Mouse (Mus musculus): Measurements from ENCODE around the gene Ankrd13a. TPM values are rescaled to one million over a fixed set of nuclear protein-coding genes. Genes with fewer than 3 reads are reported as not detected.

Gene Ankrd13a
- polyA plus RNA-seq, 1 experiment, result 33.0 TPM

DNA sequence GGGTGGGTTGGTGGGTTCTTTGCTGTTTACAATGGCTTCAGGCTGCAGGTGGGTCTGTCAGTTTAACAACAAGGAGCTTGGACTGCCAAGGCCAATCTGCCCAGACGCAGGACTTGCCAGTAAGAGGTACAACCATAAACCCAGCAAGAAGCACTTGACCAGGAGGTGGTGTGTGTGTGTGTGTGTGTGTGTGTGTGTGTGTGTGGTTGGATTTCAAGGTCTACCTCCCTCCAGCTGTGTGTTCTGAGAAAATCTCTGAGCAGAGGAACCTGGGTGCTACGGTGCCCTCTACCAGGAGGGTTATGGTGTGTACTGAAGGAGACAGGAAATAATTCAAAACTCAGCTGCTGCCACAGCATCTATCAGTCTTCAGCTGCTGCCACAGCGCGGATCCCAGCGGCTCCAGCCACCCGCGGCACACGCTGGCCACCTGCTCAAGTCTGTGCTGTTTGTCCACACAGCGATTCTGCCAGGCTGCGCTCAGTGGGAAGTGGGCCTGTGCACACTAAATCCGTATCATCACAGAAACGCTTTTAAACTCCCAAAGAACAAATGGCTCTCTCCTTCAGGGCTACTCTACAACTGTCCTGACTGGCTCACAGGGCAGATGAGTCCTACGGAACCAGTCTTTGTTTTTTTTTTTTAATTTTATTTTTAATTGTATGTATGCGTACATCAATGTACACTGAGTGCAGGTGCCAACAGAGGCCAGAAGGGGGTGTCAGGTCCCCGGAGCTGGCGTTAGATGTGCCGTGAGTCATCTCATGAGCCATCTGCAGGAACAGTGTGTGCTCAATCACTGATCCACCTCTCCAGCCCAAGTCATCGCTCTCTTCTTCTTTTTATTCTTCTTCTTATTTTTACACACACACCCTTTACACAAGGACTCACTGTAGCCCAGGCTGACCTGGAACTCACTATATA lies 9.4 kb upstream of the Ankrd13a start:
- peak in 1 of 2 experiments; percentile 37 for DNase-seq (ENCODE audit: extremely low spot score in 1 of 2, low spot score in 1 of 2)

DNA sequence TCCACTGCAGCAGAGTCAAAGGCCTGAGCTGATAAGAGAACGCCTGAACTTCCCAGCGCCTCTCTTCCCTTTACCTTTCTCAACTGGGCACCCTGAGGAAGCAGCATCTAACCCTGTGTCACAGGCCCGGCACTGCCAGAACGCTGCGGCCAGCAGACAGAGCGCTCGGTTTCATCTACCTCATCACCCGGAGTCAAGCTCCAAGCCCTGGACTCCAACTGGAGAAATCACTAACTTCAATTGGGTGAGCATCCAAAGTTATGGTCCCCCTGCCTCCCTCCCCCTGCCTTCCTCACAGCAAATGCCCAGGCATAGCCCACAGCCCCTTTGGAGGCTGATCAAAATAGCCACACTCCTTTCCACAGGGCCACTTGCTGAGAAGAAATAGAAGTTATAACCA lies 7.8 kb upstream of the Ankrd13a start:
- no peak for DNase-seq (ENCODE audit: extremely low spot score in 1 of 2, low spot score in 1 of 2)

DNA sequence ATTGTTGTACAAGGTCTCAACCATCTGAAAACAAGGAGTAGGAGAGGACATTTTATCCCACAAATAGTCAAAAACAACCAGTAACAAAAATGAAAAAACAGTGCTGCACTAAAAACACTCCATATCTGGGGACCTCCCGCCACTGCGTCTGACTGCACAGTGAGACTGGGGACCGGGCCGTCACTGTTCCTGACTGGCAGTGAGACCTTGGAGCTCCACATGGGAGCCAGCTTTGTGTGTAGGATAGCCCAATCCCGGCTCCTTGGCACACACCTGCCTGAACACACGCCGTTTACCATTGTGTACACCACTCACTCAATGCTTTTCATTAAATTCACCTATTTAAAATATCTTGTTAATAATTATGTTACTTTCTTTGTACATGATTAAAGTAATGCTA lies 7.3 kb upstream of the Ankrd13a start:
- DNase-seq (ENCODE audit: extremely low spot score in 1 of 2, low spot score in 1 of 2), result no peak

DNA sequence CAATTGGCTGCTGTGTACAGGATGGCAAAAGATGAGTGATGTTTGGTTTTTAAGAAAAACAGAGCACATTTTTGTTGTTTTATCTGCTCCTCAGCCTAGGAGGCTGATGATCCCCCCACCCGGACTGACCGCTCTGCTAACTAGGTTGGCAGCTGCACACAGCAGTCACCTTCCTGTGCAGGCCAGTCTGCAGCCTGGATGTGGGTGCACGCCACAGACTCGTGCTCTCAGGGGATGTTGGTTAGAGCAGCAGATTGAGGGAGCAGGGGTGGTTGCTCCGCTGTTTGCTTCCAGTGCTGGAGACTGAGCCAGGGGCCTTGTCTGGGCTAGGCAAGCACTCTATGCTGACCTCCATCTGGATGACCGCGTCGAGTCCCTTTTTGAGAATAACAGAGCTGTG lies 4.7 kb upstream of the Ankrd13a start:
- DNase-seq (ENCODE audit: extremely low spot score in 1 of 2, low spot score in 1 of 2), result no peak

DNA sequence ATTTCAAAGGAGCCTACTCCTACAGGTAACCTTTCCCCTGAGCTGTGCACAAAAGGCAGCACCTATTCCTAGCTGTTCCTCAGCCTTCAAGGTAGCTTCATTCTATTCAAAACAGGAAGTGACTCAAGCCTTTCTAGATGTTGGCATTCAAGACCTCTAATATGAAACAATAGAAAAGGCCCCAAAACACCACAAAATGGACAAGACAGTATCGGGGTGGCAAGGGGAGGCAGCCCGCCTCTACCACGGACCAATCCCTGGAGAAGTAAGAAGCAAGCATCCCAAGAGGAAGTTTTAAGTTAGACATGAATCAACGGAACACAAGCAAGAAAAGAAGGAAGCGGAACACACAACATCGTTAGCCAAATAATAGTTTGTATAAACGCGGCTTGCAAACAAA lies 2.7 kb upstream of the Ankrd13a start:
- DNase-seq (ENCODE audit: extremely low spot score in 1 of 2, low spot score in 1 of 2), result no peak

DNA sequence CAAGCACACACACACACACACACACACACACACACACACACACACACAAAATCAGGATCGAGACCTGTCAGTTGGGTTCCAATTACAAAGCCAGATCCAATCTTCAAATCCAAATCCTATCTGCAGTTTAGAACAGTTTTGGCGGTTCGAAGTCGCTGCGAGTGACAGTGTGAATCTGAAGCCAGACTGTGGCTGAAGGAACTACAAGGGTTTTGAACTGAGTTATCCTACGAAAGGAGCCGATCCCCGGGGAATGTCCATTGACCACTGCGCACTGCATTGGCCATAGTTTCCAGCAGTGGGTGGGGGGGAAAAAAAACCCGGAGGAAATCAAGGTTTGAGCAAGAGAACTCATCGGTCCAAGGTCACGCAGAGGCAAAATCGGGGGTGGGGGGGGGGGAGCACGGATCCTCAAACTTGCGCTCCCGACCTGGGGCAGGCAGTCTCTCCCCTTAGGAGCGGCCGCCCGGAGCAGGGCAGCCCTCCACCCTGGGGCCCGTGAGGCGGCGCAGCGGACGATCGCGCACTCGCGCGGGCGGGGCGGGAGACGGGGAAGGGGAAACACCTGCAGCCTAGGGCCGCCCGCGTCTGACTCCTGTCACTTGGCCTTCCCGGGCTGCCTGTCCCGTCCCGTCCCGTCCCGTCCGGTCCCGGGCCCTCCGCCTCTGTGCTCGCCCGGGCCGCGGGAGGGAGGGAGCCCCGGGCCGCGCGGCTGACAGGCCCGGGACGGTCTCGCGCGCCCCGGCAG lies 1.8 kb upstream of the Ankrd13a start:
- DNase-seq (ENCODE audit: extremely low spot score in 1 of 2, low spot score in 1 of 2), result no peak

DNA sequence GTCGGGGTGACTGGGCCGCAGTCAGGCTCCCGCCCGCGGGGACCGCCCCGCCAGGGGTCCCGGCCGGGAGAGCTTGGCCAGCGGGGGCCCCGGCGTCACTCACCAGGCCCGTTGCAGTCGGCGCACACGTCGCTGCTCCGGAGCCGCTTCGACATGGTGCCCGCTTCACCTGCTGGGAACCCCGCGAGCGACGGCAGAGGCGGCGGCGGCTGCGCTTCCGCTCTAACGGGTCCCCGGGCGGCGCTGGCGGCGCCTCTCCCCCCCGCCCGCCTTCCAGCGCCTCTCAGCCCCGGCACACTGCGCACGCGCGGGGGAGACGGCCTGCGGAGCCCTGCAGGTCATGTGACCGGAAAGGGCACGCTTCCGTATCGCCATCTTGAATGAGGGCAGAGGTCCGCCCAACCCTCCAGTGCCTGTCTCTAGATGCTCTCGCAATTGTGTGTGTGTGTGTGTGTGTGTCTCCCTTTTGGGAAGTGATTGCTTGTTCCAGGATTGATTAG lies 1.2 kb upstream of the Ankrd13a start:
- peak; percentile 91 to 98 for DNase-seq (ENCODE audit: extremely low spot score in 1 of 2, low spot score in 1 of 2)

DNA sequence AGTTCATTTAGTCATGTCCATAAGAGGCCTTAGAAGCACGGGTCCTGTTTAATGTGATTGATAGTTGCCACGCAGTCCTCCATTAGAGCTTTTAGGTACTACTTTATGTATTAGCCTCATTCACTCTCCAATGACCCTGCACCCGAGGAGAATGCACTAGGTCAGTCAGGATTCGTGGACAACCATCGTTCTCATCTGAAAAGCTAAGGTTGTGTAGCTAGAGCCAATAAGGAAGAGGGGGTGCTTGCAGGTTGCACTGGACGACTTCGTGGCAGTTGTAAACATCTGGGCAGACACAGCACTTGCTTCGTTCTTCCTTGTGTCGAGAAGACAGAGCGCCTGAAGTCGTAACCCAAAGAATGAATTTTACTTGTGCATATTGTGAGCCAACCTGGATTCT lies 697 bp upstream of the Ankrd13a start:
- no peak for DNase-seq (ENCODE audit: extremely low spot score in 1 of 2, low spot score in 1 of 2)

DNA sequence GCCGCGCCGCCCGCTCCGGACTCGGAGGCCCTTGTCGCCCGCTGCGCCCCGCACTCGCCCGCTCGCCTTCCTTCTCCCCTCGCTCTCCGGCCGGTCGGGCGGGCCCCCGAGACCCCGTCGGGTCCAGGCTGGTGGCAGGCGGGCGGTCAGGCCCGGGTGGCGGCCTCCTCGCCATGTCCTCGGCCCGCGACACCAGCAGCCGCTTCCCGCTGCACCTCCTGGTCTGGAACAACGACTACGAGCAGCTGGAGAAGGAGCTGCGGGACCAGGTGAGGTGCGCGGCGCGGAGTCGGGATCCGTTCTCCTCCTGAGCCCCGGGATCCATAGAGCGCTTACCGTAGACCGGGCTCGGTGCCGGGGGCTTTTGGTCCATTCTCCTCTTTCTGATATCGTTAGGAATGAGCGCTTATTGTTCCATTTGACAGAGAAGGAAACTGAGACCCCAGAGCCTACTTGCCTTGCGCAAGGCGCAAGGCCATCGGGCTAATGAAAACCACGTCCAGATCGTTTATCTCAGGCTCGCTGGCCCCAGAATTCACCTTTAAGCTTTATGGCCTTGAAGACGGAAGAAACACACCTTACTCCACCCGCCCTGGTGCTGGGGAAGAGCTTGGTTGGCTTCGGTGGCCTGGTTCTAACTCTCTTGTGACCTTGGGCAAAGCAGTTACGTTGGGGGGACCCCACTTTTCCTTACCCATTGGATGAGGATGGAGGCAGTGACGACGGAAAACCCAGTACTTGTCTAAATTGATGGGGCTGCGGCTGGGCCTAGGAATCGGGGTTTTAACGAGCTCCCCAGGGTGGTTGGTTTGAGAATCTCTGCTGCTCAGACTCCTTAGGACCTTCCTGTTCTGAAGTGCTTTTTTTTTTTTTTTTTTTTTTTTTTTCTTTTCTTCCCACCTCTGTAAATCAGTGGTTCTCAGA lies 841 bp downstream of the Ankrd13a start, which contains the start of gene Git2:
Gene Git2, minus strand, starts transcription at position 462 of the 924 bp plus-strand sequence.
- no peak for DNase-seq (ENCODE audit: extremely low spot score in 1 of 2, low spot score in 1 of 2)

DNA sequence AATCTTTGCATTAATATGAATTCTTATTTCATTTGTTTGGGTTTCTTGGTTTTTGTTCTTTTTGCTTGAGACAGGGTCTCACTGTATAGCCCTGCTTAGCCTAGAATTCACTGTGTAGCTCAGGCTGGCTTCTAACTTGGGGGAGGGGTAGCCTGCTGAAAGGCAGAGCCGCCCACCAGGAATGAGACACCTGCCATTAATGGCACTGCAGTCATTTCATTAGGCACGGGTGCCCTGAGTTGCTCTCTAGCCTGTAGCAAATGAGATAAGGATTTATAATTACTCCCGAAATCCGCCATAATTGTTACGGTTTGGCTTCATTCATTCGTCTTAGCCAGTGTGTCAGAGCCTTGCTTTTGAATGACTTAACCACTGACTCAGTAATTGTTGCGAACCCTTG lies 1.7 kb downstream of the Ankrd13a start:
- DNase-seq (ENCODE audit: extremely low spot score in 1 of 2, low spot score in 1 of 2), result no peak

DNA sequence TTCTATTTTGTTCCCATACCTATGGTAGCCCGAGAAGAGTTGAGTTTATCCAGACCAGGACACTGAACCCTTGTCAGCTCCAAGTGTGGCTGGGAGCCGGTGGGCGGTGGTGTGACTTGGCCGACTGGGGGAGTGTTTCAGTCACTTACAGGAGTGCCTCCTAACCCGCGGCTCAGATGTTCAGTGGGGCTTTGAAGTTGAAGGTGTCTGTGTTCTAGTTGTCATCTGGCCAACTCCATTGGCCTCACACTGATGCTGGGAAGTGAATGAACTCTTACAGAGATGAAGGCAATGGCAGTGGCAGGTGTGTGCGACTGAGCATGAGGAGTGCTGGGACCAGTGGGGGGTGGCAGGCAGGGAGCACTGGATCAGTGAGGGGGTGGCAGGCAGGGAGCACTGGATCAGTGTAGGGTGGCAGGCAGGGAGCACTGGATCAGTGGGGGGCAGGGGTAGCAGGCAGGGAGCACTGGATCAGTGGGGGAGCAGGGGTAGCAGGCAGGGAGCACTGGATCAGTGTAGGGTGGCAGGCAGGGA lies 5.5 kb downstream of the Ankrd13a start:
- DNase-seq (ENCODE audit: extremely low spot score in 1 of 2, low spot score in 1 of 2), result no peak

DNA sequence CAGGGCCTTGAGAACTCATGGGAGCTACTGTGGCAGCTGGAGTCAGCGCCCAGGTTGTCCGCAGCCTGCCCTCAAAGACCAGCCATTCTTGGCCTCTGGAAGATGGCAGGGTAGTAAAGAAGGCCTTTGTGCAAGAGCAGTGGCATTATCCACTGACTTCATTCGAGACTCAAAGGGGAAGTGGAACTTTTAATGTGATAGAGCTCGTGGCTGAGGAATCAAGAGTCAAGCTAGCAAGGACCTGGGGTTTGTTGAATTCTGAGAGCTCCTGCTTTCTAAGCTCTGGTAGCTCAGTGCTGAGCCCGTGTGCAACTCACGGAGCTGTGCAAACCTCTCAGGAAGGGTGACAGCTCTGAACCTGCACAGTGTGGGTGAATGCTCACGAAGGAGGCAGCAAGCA lies 6.4 kb downstream of the Ankrd13a start:
- no peak for DNase-seq (ENCODE audit: extremely low spot score in 1 of 2, low spot score in 1 of 2)

DNA sequence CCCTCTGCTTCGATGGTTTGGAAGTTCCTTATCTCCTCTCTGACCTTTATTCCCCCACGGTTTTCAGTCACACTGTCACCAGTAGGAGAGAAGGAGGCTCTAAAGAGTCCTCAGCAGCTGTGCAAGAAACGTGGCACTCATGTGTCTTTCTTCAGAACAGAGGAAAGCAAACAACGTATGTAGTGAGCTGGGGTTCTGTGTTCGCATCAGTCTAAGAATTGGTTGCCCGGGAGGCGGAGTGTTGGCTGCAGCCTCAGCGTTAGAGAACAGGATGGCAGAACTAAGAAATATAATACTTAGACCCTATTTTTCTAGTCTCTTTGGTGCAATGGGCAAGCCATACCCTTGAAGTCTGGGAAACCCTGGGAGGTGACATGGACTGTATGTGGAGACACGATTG lies 8.5 kb downstream of the Ankrd13a start:
- no peak for DNase-seq (ENCODE audit: extremely low spot score in 1 of 2, low spot score in 1 of 2)

DNA sequence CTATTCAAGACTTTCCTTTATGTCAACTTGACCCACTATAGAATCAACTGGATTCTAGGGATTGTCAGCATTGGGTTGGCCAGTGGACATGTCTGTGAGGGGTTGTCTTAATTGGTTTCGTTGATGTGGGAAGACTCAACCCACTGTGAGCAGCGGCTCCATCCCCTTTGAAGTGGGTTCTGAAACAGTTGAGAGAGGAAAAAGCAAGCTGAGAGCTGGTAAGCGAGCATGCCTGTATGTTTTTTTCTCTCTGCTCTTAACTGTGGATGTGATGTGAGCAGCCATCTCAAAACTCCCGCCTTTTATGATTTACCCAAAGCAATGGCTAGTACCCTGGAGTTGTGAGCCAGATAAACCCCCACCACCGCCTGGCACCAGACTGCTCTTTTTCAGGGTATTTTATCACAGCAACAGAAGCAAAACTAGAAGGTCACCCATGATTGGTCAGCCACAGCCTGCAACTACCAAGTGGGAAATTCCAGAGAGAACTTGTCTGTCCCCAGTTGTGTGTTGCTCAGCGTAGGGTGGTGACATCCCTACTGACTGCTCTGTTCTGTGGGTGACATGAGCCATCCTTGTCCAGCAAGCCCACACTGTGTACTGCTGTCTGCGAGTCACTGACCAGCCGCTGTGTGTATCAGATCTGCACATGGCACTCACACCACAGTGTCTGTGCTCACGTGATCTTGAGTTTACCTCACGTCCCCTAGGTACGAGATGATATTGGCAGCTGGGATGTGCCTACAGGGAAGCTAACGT lies 9.1 kb downstream of the Ankrd13a start:
- no peak for DNase-seq (ENCODE audit: extremely low spot score in 1 of 2, low spot score in 1 of 2)

DNA sequence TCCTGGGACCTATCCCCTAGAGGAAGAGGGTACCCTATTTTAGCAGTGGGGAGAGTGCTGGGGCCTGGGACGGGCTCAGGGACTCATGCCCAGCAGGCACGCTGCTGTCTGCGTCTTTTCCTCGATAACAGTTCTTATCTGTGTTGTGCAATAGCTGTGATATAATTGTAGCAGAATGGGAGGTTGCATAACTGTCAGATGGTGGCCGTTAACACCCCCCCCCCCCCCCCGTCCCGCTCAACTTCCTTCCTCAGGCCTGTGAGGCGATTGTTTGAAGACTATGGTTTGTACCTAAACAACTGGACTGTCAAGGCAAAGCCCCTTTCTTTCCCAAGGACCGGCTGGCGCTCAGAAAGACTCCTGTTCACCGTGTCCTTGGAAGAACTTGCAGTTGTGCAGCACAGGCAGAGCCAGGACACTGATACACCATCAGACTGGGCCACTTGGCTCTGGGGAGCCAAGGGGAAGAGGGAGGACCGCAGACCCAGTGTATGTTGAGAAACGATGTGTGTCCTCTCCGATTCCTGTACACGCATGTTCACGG lies 10.2 kb downstream of the Ankrd13a start:
- no peak for DNase-seq (ENCODE audit: extremely low spot score in 1 of 2, low spot score in 1 of 2)

DNA sequence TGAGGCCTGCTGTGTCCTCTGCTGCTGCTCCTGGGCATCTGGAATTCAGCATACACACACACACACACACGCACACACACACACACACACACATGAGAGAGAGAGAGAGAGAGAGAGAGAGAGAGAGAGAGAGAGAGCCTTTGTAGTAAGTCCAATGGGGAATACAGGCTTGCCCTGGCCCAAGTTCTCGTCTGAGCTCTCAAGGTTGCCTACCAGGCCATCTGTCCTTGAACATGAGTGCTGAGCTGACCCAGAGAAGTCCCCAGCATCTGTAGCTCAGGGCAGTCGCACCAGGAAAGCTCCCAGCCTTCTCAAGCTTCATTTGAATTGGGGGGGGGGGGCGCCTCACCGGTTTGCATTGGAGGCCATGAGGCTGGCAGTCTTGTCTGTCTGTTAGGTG lies 10.7 kb downstream of the Ankrd13a start:
- no peak for DNase-seq (ENCODE audit: extremely low spot score in 1 of 2, low spot score in 1 of 2)

DNA sequence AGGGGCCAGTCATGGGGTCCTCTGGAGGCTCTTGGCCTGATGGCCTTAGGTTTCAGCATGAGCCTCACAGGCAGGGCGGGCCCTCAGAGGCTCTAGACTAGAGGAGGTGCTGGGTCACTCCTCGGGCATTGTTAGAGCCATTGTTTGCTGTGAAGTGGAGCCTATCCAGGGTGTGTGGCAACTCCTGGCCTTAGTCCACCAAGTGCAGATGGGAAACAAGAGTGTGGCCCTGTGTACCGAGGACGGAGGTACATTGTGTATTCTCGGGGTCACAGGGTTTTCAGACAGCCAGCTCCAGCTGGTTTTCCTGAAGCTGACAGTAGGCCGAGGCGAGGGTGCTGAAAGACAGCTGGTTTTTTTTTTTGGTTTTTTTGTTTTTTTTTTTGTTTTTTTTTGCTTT lies 18.8 kb downstream of the Ankrd13a start:
- DNase-seq (ENCODE audit: extremely low spot score in 1 of 2, low spot score in 1 of 2), result no peak

DNA sequence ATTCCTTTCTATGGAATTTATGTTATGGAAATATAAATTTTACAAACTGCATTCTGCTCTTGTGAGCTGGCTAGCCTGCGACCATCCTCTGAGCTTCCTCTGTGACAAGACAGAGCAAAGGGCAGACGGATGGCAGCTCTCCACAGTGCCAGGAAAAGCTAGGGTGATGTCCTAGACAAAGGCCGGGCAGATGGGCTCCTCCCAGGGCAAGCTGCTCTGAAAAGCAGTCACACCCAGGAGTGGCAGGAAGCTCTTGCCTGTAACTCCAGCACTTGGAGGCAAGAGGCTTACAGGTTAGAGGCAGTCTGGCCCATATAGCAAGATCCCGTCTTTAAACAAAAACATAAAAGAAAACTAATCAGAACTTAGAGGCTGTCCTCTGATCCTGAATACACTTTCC lies 20.1 kb downstream of the Ankrd13a start:
- DNase-seq (ENCODE audit: extremely low spot score in 1 of 2, low spot score in 1 of 2), result no peak

DNA sequence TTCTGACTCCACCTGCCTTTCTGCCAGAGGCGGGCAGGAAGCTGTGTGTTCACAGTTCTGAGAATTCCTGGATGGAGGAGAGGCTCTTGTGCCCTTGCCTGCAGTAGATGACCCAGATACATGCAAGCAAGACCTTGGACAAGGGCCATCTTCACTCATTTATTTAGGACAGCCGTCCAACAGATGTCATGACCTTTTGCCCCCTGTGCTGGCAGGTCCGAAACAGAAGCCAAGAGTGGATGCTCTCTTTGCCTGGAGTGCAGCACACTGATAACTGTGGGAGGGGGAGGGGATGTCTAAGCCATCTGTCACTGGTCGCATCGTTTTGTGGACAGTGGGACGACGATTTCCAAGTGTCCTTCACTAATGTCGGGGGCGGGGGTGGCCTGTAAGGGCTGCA lies 20.8 kb downstream of the Ankrd13a start:
- no peak for DNase-seq (ENCODE audit: extremely low spot score in 1 of 2, low spot score in 1 of 2)
